Mouse (Mus musculus): ENCODE data around the gene Gosr1.

DNA sequence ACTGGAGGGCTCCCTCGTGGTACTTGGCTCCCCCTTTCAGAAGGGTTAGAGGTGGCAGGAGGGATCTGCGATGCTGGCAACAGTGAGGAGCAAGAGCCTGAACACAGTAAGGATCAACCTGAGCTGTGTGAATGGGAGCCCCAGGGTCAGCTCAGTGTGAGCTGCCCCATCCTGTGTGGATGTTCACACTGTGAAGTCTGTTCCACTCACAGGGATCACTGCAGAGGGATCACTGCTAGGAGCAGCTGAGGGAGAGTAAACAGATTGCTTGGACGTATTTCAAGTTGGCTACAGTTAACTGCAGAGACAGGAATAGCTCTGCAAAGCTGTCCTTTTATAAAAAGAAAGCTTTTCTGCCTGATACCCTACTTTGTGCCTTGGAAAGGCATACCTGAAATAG, 46.1 kb upstream of the Gosr1 start:
- no peak for TF ChIP-seq CTCF (IDR thresholded peaks at IDR 0.05; ENCODE audit: low read depth)
- no peak for TF ChIP-seq EP300 (optimal IDR thresholded peaks at IDR 0.05)

All from stomach, postnatal 0 days (tissue).